ENCODE assay signal across 13 mouse cellular contexts in the genomic region with DNA sequence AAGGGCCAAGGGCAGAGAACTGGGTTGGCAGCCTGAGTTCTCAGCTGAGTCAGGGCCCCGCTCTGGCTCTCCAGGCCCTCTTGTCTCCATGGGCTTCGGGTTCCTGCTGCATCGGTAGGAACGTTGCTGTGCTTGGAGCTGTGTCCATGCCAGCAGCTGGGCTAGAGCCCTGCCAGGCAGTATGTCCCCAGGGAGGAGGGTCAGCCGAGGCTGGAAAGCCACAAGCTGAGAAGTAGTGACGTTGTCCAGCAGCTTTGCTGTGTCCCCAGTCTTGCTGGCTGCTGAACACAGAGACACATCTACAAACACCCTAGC.
DNase-seq lines count a peak whose midpoint lies in the region; ATAC-seq and TF ChIP-seq lines count a peak whose summit lies in the region.
"Had no signal": no experiment of that assay in that cellular context is flagged by ENCODE, and none has a peak within 500 bp of the region (broad histone marks: within the 10 kb centered on the region; RNA-seq: fewer than 3 reads in every experiment).

No protein-coding gene starts in this region.

- WGBS in lung, postnatal 0 days = 41% methylated on average over 6 of the region's 6 CpGs

- no peak for TF ChIP-seq EP300 in lung, postnatal 0 days (IDR thresholded peaks at IDR 0.05)

- DNase-seq in heart, postnatal 4 days = peak; percentile 55
- DNase-seq in heart, postnatal 36 days = no peak
- peak; percentile 88 for DNase-seq in MN1 (ENCODE audit: low spot score)
- DNase-seq in gastrocnemius, adult 8-10 months (ENCODE audit: low spot score in 2 of 2) = peak; percentile 78 to 79
- peak; percentile 68 for DNase-seq in lung, postnatal 0 days (ENCODE audit: low spot score)
- DNase-seq in thymus, postnatal 0 days (ENCODE audit: low spot score) = no peak
- no peak for DNase-seq in Muller cell, postnatal 12 days (ENCODE audit: inconsistent ontology term)
- DNase-seq: thymus, postnatal 25 days had no signal

- H3K4me1 ChIP-seq in lung, postnatal 0 days (ENCODE audit: insufficient read depth, low read depth, low read length) = peaks cover 54% of the 10 kb centered on the region

- H3K27ac ChIP-seq in lung, postnatal 0 days (ENCODE audit: low read length) = peak overlapping the region; percentile 93
- H3K27ac ChIP-seq: embryonic facial prominence, embryonic 15.5 days; heart, adult 2 months had no signal

- no peak overlapping the region for H3K4me3 ChIP-seq in lung, postnatal 0 days (ENCODE audit: low read depth, low read length)
- H3K4me3 ChIP-seq: embryonic facial prominence, embryonic 15.5 days; heart, adult 2 months had no signal

- no peak for TF ChIP-seq CTCF in lung, postnatal 0 days (IDR thresholded peaks at IDR 0.05)

- intact Hi-C loops in heart, postnatal 36 days (cut with DNase I) = no loop called here

- H3K27me3 ChIP-seq in lung, postnatal 0 days (replicated peaks; ENCODE audit: insufficient read depth, low read length) = no peaks in the 10 kb centered on the region
- H3K27me3 ChIP-seq: embryonic facial prominence, embryonic 15.5 days had no signal

- no peak overlapping the region for H3K4me2 ChIP-seq in lung, postnatal 0 days (replicated peaks; ENCODE audit: low read depth, low read length)
- H3K4me2 ChIP-seq: embryonic facial prominence, embryonic 15.5 days had no signal

- H3K9me3 ChIP-seq in lung, postnatal 0 days (ENCODE audit: low read length) = no peaks in the 10 kb centered on the region
- H3K9me3 ChIP-seq: embryonic facial prominence, embryonic 15.5 days had no signal

- no peaks in the 10 kb centered on the region for H3K36me3 ChIP-seq in lung, postnatal 0 days (ENCODE audit: insufficient read depth, low read length)
- H3K36me3 ChIP-seq: embryonic facial prominence, embryonic 15.5 days had no signal

- ATAC-seq in lung, postnatal 0 days = peak; percentile 13
- ATAC-seq: CD4-positive, CD25-positive, alpha-beta regulatory T cell, adult 4 months; forebrain, embryonic 16.5 days; intestine, embryonic 16.5 days had no signal

- 0 out of 2 replicates have a peak overlapping the region, but pooled peaks have one; percentile 16 for H3K9ac ChIP-seq in lung, postnatal 0 days (replicated peaks; ENCODE audit: low read depth)
- H3K9ac ChIP-seq: embryonic facial prominence, embryonic 15.5 days had no signal

Comparison
In these comparisons a context has a peak if more than half of its experiments do, and no peak if none do; other contexts are left out.
1. DNase-seq: peak in heart, postnatal 4 days (single experiment), MN1 (single experiment), gastrocnemius, adult 8-10 months (2 of 2) and lung, postnatal 0 days (single experiment); none in heart, postnatal 36 days (0 of 2), thymus, postnatal 0 days (single experiment) and Muller cell, postnatal 12 days (single experiment).